Mouse (Mus musculus) embryo, embryonic 11 days (tissue): Measurements from ENCODE around the gene Kazn.

Experiments used
- DNase-seq: peaks from one replicate; pipeline ENCODE4 v3.0.0-alpha.2; 2015

Kazn gene

DNA sequence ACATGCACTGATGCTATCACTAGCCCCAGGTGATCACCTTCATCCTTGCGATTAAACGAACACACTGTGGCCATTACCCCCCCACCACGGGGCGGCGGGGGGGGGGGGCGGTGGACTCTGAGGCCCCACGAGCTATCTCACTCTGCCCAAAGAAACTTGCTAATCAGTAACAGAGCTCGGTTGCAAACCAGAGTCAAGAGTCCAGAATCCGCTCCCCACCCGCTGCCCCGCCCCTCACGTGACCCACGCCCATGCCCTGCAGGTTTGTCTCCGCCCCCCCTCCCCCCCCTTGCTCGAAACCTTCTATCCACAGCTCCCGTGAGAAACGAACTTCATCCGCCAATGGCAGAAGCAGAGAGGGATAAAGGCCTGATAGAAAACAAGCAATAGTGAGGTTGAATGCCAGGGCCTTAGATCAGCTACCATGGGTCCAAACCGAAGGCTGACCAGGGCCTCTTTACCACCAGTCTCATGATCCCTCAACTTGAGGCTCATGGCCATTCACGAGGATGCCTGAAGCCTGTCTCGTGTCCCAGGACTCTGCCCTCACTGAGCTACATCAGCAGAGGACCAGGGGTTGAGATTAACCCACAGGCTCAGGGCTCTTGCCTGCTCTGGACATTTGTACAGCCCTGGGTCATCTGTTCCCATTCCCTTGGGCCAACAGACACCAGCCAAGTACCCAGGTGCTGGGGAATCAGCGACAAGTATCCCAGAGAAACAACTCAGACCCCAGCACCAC lies 186.6 kb downstream of the Kazn start:
- DNase-seq, result no peak
